Comparison of ENCODE assay signal across 8 mouse cellular contexts in genomic region chr4:46858899-46859298, GRCm38 (mm10).
DNase-seq lines count a peak whose midpoint lies in the region; ATAC-seq and TF ChIP-seq lines count a peak whose summit lies in the region.

No protein-coding gene starts in this region.

- peak; percentile 34 for DNase-seq in layer of hippocampus, adult 9-11 months
- no peak for DNase-seq in layer of hippocampus, adult 8-10 months (ENCODE audit: low spot score in 2 of 2)
- peak; percentile 87 for DNase-seq in cerebellum, adult 9-11 months
- peak; percentile 60 for DNase-seq in gastrocnemius, postnatal 14 days
- DNase-seq in ovary, adult 18-20 months (ENCODE audit: low spot score) = no peak

- no peaks in the 10 kb centered on the region for H3K9me3 ChIP-seq in intestine, postnatal 0 days (ENCODE audit: control insufficient read depth)
- H3K9me3 ChIP-seq in lung, embryonic 16.5 days (ENCODE audit: control insufficient read depth, low read length) = no peaks in the 10 kb centered on the region
- H3K9me3 ChIP-seq in stomach, embryonic 14.5 days (ENCODE audit: control insufficient read depth, low read depth, low read length) = no peaks in the 10 kb centered on the region

- no peak for ATAC-seq in intestine, postnatal 0 days
- ATAC-seq in lung, embryonic 16.5 days (ENCODE audit: low read depth) = peak; percentile 92
- peak; percentile 54; the same call in 1 of the 2 replicates for ATAC-seq in stomach, embryonic 14.5 days (ENCODE audit: insufficient number of reproducible peaks, insufficient read depth, low FRiP score, low read depth)

- intact Hi-C loops in gastrocnemius, postnatal 14 days (cut with DNase I; ENCODE audit: low total_unique reads) = no loop called here

- no peak overlapping the region for H3K4me2 ChIP-seq in intestine, postnatal 0 days (replicated peaks; ENCODE audit: low read depth)
- H3K4me2 ChIP-seq in lung, embryonic 16.5 days (ENCODE audit: low read depth, low read length) = peak overlapping the region; percentile 17; the same call in 1 of the 2 replicates
- no peak overlapping the region for H3K4me2 ChIP-seq in stomach, embryonic 14.5 days (replicated peaks; ENCODE audit: low read depth, low read length)

- no peak overlapping the region for H3K9ac ChIP-seq in intestine, postnatal 0 days (ENCODE audit: low read depth, low read length)
- no peak overlapping the region for H3K9ac ChIP-seq in lung, embryonic 16.5 days (ENCODE audit: low read length)
- H3K9ac ChIP-seq in stomach, embryonic 14.5 days (replicated peaks; ENCODE audit: low read depth, low read length) = no peak overlapping the region

- H3K4me1 ChIP-seq in intestine, postnatal 0 days (replicated peaks; ENCODE audit: control insufficient read depth, insufficient read depth, low read length) = no peaks in the 10 kb centered on the region
- peaks cover 9% of the 10 kb centered on the region; the same call in 1 of the 2 replicates for H3K4me1 ChIP-seq in lung, embryonic 16.5 days (replicated peaks; ENCODE audit: control insufficient read depth, insufficient read depth, low read length)
- H3K4me1 ChIP-seq in stomach, embryonic 14.5 days (ENCODE audit: control insufficient read depth, insufficient read depth, low read length) = peaks cover 4% of the 10 kb centered on the region; the same call in 1 of the 2 replicates

- WGBS in intestine, postnatal 0 days = 33% methylated on average over 13 of the region's 13 CpGs
- 21% methylated on average over 13 of the region's 13 CpGs for WGBS in lung, embryonic 16.5 days
- WGBS in stomach, embryonic 14.5 days = 36% methylated on average over 13 of the region's 13 CpGs

- no peak overlapping the region for H3K4me3 ChIP-seq in intestine, postnatal 0 days (ENCODE audit: low read depth, low read length)
- no peak overlapping the region for H3K4me3 ChIP-seq in lung, embryonic 16.5 days (ENCODE audit: low read length)
- H3K4me3 ChIP-seq in stomach, embryonic 14.5 days (ENCODE audit: low read depth, low read length) = no peak overlapping the region

- peak; percentile 52 for TF ChIP-seq CTCF in intestine, postnatal 0 days (IDR thresholded peaks at IDR 0.05; ENCODE audit: low read depth)

- H3K27ac ChIP-seq in intestine, postnatal 0 days (ENCODE audit: low read depth, low read length) = no peak overlapping the region
- H3K27ac ChIP-seq in lung, embryonic 16.5 days (ENCODE audit: low read length) = no peak overlapping the region
- H3K27ac ChIP-seq in stomach, embryonic 14.5 days (ENCODE audit: low read length) = no peak overlapping the region

- no peaks in the 10 kb centered on the region for H3K36me3 ChIP-seq in intestine, postnatal 0 days (ENCODE audit: control insufficient read depth, insufficient read depth)
- H3K36me3 ChIP-seq in lung, embryonic 16.5 days (ENCODE audit: control insufficient read depth, insufficient read depth, low read length) = no peaks in the 10 kb centered on the region
- no peaks in the 10 kb centered on the region for H3K36me3 ChIP-seq in stomach, embryonic 14.5 days (ENCODE audit: control insufficient read depth, insufficient read depth, low read length)

- H3K27me3 ChIP-seq in intestine, postnatal 0 days (replicated peaks; ENCODE audit: control insufficient read depth, insufficient read depth, low read length) = no peaks in the 10 kb centered on the region
- no peaks in the 10 kb centered on the region for H3K27me3 ChIP-seq in lung, embryonic 16.5 days (ENCODE audit: control insufficient read depth, insufficient read depth, low read depth, low read length)
- H3K27me3 ChIP-seq in stomach, embryonic 14.5 days (ENCODE audit: control insufficient read depth, insufficient read depth, low read length) = no peaks in the 10 kb centered on the region

Comparison
In these comparisons a context has a peak if more than half of its experiments do, and no peak if none do; other contexts are left out.
1. DNase-seq: peak in layer of hippocampus, adult 9-11 months (single experiment), cerebellum, adult 9-11 months (single experiment) and gastrocnemius, postnatal 14 days (single experiment); none in layer of hippocampus, adult 8-10 months (0 of 2) and ovary, adult 18-20 months (single experiment).